Mouse (Mus musculus): ENCODE results near the gene Ccpg1os. TPM values are rescaled to one million over a fixed set of nuclear protein-coding genes. Genes with fewer than 3 reads are reported as not detected.

Ccpg1os gene
- polyA plus RNA-seq, 1 experiment = 7.7 TPM

DNA sequence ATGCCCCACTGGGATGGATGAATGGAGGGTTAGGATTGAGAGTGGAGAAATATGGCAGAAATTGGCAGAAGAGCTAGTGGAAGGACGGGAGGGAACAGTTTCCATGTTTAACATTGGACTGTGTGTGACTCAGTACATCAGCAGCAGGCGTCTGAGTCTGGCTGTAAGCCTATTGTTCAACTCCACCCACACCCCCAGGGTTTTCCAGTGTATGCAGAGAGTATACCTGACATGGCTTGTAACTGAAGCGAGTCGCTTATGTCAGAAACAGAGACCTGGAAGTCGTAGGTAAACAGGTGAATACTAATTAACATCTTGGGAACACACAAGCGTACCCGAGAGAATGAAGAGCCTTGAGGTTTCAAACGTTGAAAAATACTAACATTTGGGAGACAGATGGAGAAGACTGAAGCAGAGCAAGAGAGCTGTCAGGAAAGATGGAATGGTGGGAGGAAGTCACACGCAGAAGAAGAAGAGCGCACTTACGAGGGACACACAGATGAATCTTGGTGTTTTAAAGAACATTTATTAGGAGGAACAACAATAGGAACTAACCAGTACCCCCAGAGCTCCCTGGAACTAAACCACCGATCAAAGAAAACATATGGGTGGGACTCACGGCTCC, 53.9 kb downstream of the Ccpg1os start:
- Histone ChIP-seq H3K4me3 (ENCODE audit: insufficient read depth, low read length) (no peak overlapping the region), H3K27ac (ENCODE audit: insufficient read depth, low read depth, low read length) (no peak overlapping the region), H3K4me1 (ENCODE audit: control insufficient read depth, insufficient read depth, low read length) (no peaks in the 10 kb centered on the region)
- TF ChIP-seq CTCF (IDR thresholded peaks at IDR 0.05; ENCODE audit: low read depth, low read length) (no peak), POLR2A (IDR thresholded peaks at IDR 0.05; ENCODE audit: borderline replicate concordance, low read depth, low read length) (no peak)

Other genes starting within 250 kb of the Ccpg1os start
- not detected in 2 replicates for gene Prtg, start 178.5 kb downstream of the Ccpg1os start, polyA plus RNA-seq (2012; ENCODE audit: insufficient read depth, insufficient read length, missing spikeins)
- not detected in 2 replicates for gene Pygo1, start 59.7 kb downstream of the Ccpg1os start, polyA plus RNA-seq (2012; ENCODE audit: insufficient read depth, insufficient read length, missing spikeins)
- 0.34 and 0.48 TPM in 2 replicates for gene Dyx1c1, start 26.6 kb downstream of the Ccpg1os start, polyA plus RNA-seq (2012; ENCODE audit: insufficient read depth, insufficient read length, missing spikeins)
- gene Gm44503, start 26.5 kb downstream of the Ccpg1os start, polyA plus RNA-seq (2012; ENCODE audit: insufficient read depth, insufficient read length, missing spikeins) = not detected in 2 replicates
- 91.6 and 95.8 TPM in 2 replicates for gene Ccpg1, start within 50 bp of the Ccpg1os start, polyA plus RNA-seq (2012; ENCODE audit: insufficient read depth, insufficient read length, missing spikeins)
- gene Pigb, start 55.0 kb upstream of the Ccpg1os start, polyA plus RNA-seq (2012; ENCODE audit: insufficient read depth, insufficient read length, missing spikeins) = 12.6 and 15.3 TPM in 2 replicates
- gene Rab27a, start 59.5 kb upstream of the Ccpg1os start, polyA plus RNA-seq (2012; ENCODE audit: insufficient read depth, insufficient read length, missing spikeins) = 2.6 and 3.0 TPM in 2 replicates
- gene Khdc3, start 116.5 kb upstream of the Ccpg1os start, polyA plus RNA-seq (2012; ENCODE audit: insufficient read depth, insufficient read length, missing spikeins) = not detected in 2 replicates
- not detected in 2 replicates for gene Gm20509, start 117.1 kb upstream of the Ccpg1os start, polyA plus RNA-seq (2012; ENCODE audit: insufficient read depth, insufficient read length, missing spikeins)
- 50.6 and 51.3 TPM in 2 replicates for gene Rsl24d1, start 128.0 kb upstream of the Ccpg1os start, polyA plus RNA-seq (2012; ENCODE audit: insufficient read depth, insufficient read length, missing spikeins)